Mouse (Mus musculus) limb, embryonic 14.5 days (tissue): Measurements from ENCODE around the gene Gm28557. TPM values are rescaled to one million over a fixed set of nuclear protein-coding genes. Genes with fewer than 3 reads are reported as not detected.

Experiments used
- ATAC-seq: fragments of 200-750 bp; cut with Nextera tagmentation; 2 replicates; pipeline ENCODE4 v1.8.0; 2017; ENCODE audit warnings: low read depth, moderate number of reproducible peaks, moderate TSS enrichment; ENCODE audit not compliant: low FRiP score
- DNase-seq: peaks from one replicate; pipeline ENCODE4 v3.0.0-alpha.2; 2015; ENCODE audit warnings: low spot score
- H3K27ac ChIP-seq: fragments of 300-500 bp; sonication (generic); replicated peaks from 2 replicates; pipeline ENCODE4 v1.5.1; 2014; ENCODE audit warnings: low read depth, mild to moderate bottlenecking, low read length, moderate library complexity, mixed read lengths
- H3K27me3 ChIP-seq: fragments of 300-500 bp; sonication (generic); 2 replicates; pipeline ENCODE4 v1.6.1; 2014; ENCODE audit warnings: low read length, mixed read lengths; ENCODE audit not compliant: control insufficient read depth, insufficient read depth
- H3K36me3 ChIP-seq: fragments of 300-500 bp; sonication (generic); 2 replicates; pipeline ENCODE4 v1.6.1; 2014; ENCODE audit warnings: mild to moderate bottlenecking, low read length, moderate library complexity, mixed read lengths; ENCODE audit not compliant: control insufficient read depth, insufficient read depth
- H3K4me1 ChIP-seq: fragments of 300-500 bp; sonication (generic); 2 replicates; pipeline ENCODE4 v1.6.1; 2014; ENCODE audit warnings: antibody characterized with exemption, low read length, mixed read lengths; ENCODE audit not compliant: control insufficient read depth, insufficient read depth
- H3K4me2 ChIP-seq: fragments of 300-500 bp; sonication (generic); replicated peaks from 2 replicates; pipeline ENCODE4 v1.6.1; 2014; ENCODE audit warnings: low read depth, mild to moderate bottlenecking, low read length, moderate library complexity; ENCODE audit not compliant: severe bottlenecking
- H3K4me3 ChIP-seq: fragments of 300-500 bp; sonication (generic); replicated peaks from 2 replicates; pipeline ENCODE4 v1.5.1; 2014; ENCODE audit warnings: low read length
- H3K9ac ChIP-seq: fragments of 300-500 bp; sonication (generic); 2 replicates; pipeline ENCODE4 v1.6.1; 2014; ENCODE audit warnings: mild to moderate bottlenecking, low read depth, low read length, moderate library complexity; ENCODE audit not compliant: severe bottlenecking
- H3K9me3 ChIP-seq: fragments of 300-500 bp; sonication (generic); 2 replicates; pipeline ENCODE4 v1.6.1; 2016; ENCODE audit warnings: low read length; ENCODE audit not compliant: control insufficient read depth
- POLR2A ChIP-seq: fragments of 200-500 bp; IDR thresholded peaks from 2 replicates; pipeline ENCODE4 v1.8.0; 2012; ENCODE audit warnings: inconsistent platforms, mild to moderate bottlenecking, moderate library complexity, borderline replicate concordance; ENCODE audit not compliant: insufficient read depth, insufficient read length; ENCODE audit errors: extremely low read depth
- whole genome bisulfite sequencing: fragments of 180-500 bp; shearing (Covaris S2); extraction: QIAGEN DNeasy Blood & Tissue Kit; methylation state at CpG from one replicate; pipeline ENCODE4 v1.1.7; 2014; 5-methylcytosine and 5-hydroxymethylcytosine counted together
- polyA plus RNA-seq, 2 experiments: library from polyadenylated mRNA; depleted of rRNA in 1 of 2; stranded (reverse) in 1 of 2; unstranded in 1 of 2; fragments of >200 nt; fragmentation: Nextera tagmentation in 1 of 2; extraction: Ambion mirVana in 1 of 2; gene quantifications; 2 replicates each; pipeline versions ENCODE4 v1.2.1 to v1.2.3; 2012 to 2014

Gm28557 gene
- polyA plus RNA-seq, 2 experiments: 4.3 to 4.5 TPM

DNA sequence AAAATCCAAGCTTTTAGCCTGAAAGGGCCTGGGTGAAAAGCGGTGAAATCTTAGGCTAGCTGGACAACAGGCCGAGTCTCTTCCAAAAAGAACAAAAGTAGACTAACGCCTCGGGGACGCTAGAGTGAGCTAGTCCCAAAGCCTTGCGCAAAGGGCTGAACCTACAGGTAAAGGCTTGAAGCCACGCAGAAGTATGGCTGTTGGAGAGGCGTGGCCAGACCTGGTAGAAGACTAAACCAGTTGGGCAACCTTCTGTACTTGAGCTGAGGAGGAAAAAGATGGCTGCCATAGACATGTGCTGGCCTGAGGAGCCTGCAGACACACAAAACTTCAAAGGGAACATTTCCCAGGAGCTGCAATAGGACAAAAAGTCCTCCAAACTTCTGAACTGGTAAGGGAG lies 43.0 kb downstream of the Gm28557 start:
- 86% methylated on average over 8 of the region's 8 CpGs for WGBS

DNA sequence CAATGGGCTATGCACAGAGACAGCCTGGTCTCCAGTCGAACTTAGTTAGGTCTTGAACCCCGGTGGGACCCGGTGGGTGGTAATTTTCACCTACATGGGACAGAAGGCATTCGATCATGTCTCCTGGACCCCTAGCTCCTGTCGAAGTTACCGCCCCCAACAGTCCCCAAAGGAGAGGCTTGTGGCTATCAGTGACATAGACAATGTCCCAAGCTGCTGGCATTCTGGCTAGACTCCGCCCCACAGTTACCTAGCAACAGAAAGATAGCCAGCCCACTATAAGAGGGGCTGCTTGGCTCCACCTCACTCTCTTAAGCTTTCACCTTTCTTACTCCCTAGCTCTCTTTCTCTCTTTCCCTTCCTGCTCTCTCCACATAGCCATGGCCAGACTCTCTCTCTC lies 46.0 kb downstream of the Gm28557 start:
- H3K9ac ChIP-seq: no peak overlapping the region
- no peak for DNase-seq
- no peak for ATAC-seq
- 52% methylated on average over 7 of the region's 7 CpGs for WGBS
- H3K36me3 ChIP-seq: no peaks in the 10 kb centered on the region
- H3K9me3 ChIP-seq: 0 out of 2 replicates have a peak, but pooled peaks cover 6% of the 10 kb centered on the region
- H3K27me3 ChIP-seq: no peaks in the 10 kb centered on the region
- H3K4me2 ChIP-seq: no peak overlapping the region
- H3K27ac ChIP-seq: no peak overlapping the region
- peaks cover 4% of the 10 kb centered on the region; the same call in 1 of the 2 replicates for H3K4me1 ChIP-seq
- no peak overlapping the region for H3K4me3 ChIP-seq
- TF ChIP-seq POLR2A: no peak

More for the DNA sequence above, 43.0 kb downstream of the Gm28557 start:
- H3K4me2 ChIP-seq: no peak overlapping the region
- H3K36me3 ChIP-seq: peaks cover 17% of the 10 kb centered on the region
- ATAC-seq: no peak
- H3K9ac ChIP-seq: no peak overlapping the region
- no peak overlapping the region for H3K27ac ChIP-seq
- no peak overlapping the region for H3K4me3 ChIP-seq
- DNase-seq: peak; percentile 37
- H3K27me3 ChIP-seq: no peaks in the 10 kb centered on the region
- H3K9me3 ChIP-seq: peaks cover 29% of the 10 kb centered on the region
- H3K4me1 ChIP-seq: peaks cover 1% of the 10 kb centered on the region; the same call in 1 of the 2 replicates
- TF ChIP-seq POLR2A: no peak

DNA sequence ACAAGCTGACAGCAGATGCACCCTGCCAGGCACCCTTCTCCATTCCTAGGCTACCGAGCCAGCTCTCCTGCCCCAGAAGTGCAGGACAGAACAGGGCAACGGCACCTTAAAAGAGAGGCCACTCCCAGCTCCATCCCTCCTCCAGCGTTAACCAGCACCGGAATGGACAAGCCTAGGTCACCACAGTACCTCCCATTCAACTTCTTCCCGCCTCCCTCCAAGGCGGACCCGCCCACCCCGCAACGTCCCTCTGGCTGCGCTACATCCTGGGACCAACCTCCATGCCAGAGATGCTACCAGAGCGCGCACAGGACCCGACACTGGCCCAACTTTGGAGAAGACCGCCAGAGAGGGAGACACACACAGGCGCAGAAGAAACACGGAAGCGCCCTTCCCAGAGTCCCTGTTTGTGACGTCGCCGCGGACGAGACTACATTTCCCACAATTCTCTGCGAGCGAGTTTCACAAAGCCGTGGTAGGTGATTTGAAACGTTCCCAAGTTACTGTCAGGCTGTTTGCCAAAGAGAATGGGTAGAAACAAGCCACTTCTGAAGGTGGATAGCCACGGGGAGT lies 47.5 kb downstream of the Gm28557 start, which contains the start of gene Zfp712:
Gene Zfp712 (minus strand): TSS at position 385 of the 573 bp plus-strand sequence.
- ATAC-seq (peak; percentile 94), DNase-seq (peak; percentile 93)
- Histone ChIP-seq H3K4me1 (peaks cover 4% of the 10 kb centered on the region; the same call in 1 of the 2 replicates), H3K36me3 (no peaks in the 10 kb centered on the region), H3K27me3 (no peaks in the 10 kb centered on the region), H3K4me3 (peak within 1 kb of the TSS; percentile 63), H3K9ac (peak within 1 kb of the TSS; percentile 66), H3K9me3 (no peaks in the 10 kb centered on the region), H3K4me2 (peak within 1 kb of the TSS; percentile 71), H3K27ac (peak within 1 kb of the TSS; percentile 77)
- peak; percentile 32; the same call in 1 of the 2 replicates for TF ChIP-seq POLR2A
- under 1% methylated on average over 27 of the region's 27 CpGs for WGBS

DNA sequence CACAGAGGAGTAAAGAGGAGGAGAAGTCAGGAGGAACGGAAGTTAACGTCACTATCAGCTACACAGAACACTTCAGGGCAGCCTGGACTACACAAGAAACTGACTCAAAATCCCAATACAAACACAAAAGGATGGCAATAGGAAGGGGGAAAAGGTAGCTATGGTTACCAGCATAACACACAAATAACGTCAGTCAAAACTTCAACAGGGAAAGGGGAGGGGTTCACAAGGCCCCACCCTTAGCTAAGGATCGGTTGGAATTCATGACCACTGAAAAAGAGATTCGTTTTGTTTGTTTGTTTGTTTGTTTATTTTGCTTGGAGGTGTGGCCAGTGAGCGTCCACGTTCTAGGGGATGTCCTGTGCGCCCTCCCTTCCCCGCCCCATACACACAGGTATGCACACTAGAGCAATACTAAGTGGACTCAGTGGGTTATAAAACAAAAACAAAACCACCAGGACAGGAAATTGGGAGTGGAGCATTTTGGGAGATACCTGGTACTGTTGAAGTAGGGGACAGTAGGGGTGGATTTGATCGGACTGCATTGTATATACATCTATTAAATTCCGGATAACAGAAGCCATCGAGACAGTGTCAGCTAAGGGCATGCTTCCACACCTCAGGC lies 48.1 kb downstream of the Gm28557 start:
- DNase-seq (no peak), ATAC-seq (peak; percentile 20)
- peaks cover 4% of the 10 kb centered on the region; the same call in 1 of the 2 replicates for H3K4me1 ChIP-seq
- peak overlapping the region; percentile 71 for H3K4me2 ChIP-seq
- TF ChIP-seq POLR2A: no peak
- H3K9me3 ChIP-seq: no peaks in the 10 kb centered on the region
- WGBS: 3% methylated on average over 12 of the region's 12 CpGs
- H3K9ac ChIP-seq: peak overlapping the region; percentile 66
- H3K36me3 ChIP-seq: no peaks in the 10 kb centered on the region
- H3K27ac ChIP-seq: peak overlapping the region; percentile 77
- H3K4me3 ChIP-seq: peak overlapping the region; percentile 63
- no peaks in the 10 kb centered on the region for H3K27me3 ChIP-seq

Other genes starting within 250 kb of the Gm28557 start
- 0.91 and 1.3 TPM in 2 replicates for gene Gm10767, start 203.7 kb downstream of the Gm28557 start, polyA plus RNA-seq (2012; rRNA removed)
- gene Gm10767, start 203.7 kb downstream of the Gm28557 start, polyA plus RNA-seq (2014; fragmentation: Nextera tagmentation; extraction: Ambion mirVana): 0.96 and 1.0 TPM in 2 replicates
- gene Zfp712, start 47.4 kb downstream of the Gm28557 start, polyA plus RNA-seq (2012; rRNA removed): 1.7 and 2.0 TPM in 2 replicates
- 4.9 and 5.2 TPM in 2 replicates for gene Zfp712, start 47.4 kb downstream of the Gm28557 start, polyA plus RNA-seq (2014; fragmentation: Nextera tagmentation; extraction: Ambion mirVana)
- gene Zfp708, start 10.6 kb downstream of the Gm28557 start, polyA plus RNA-seq (2012; rRNA removed): 3.0 and 3.9 TPM in 2 replicates
- gene Zfp708, start 10.6 kb downstream of the Gm28557 start, polyA plus RNA-seq (2014; fragmentation: Nextera tagmentation; extraction: Ambion mirVana): 6.3 and 6.4 TPM in 2 replicates
- 0.22 and 0.31 TPM in 2 replicates for gene Rslcan18, start 7.7 kb upstream of the Gm28557 start, polyA plus RNA-seq (2012; rRNA removed)
- 0.08 and 0.39 TPM in 2 replicates for gene Rslcan18, start 7.7 kb upstream of the Gm28557 start, polyA plus RNA-seq (2014; fragmentation: Nextera tagmentation; extraction: Ambion mirVana)
- 1.2 and 1.7 TPM in 2 replicates for gene Zfp759, start 13.1 kb upstream of the Gm28557 start, polyA plus RNA-seq (2012; rRNA removed)
- 2.8 and 3.1 TPM in 2 replicates for gene Zfp759, start 13.1 kb upstream of the Gm28557 start, polyA plus RNA-seq (2014; fragmentation: Nextera tagmentation; extraction: Ambion mirVana)
- gene Rsl1, start 64.6 kb upstream of the Gm28557 start, polyA plus RNA-seq (2012; rRNA removed): 4.2 and 6.3 TPM in 2 replicates
- 5.6 and 6.4 TPM in 2 replicates for gene Rsl1, start 64.6 kb upstream of the Gm28557 start, polyA plus RNA-seq (2014; fragmentation: Nextera tagmentation; extraction: Ambion mirVana)
- 0.99 and 1.6 TPM in 2 replicates for gene Zfp455, start 85.9 kb upstream of the Gm28557 start, polyA plus RNA-seq (2012; rRNA removed)
- 1.7 TPM in 2 replicates for gene Zfp455, start 85.9 kb upstream of the Gm28557 start, polyA plus RNA-seq (2014; fragmentation: Nextera tagmentation; extraction: Ambion mirVana)
- gene Zfp458, start 169.9 kb upstream of the Gm28557 start, polyA plus RNA-seq (2012; rRNA removed): 1.5 and 2.0 TPM in 2 replicates
- gene Zfp458, start 169.9 kb upstream of the Gm28557 start, polyA plus RNA-seq (2014; fragmentation: Nextera tagmentation; extraction: Ambion mirVana): 1.6 and 2.5 TPM in 2 replicates
- gene Zfp457, start 197.9 kb upstream of the Gm28557 start, polyA plus RNA-seq (2012; rRNA removed): 1.3 and 1.6 TPM in 2 replicates
- 0.54 and 0.85 TPM in 2 replicates for gene Zfp457, start 197.9 kb upstream of the Gm28557 start, polyA plus RNA-seq (2014; fragmentation: Nextera tagmentation; extraction: Ambion mirVana)
- gene Zfp595, start 224.0 kb upstream of the Gm28557 start, polyA plus RNA-seq (2012; rRNA removed): 3.3 and 4.1 TPM in 2 replicates
- gene Zfp595, start 224.0 kb upstream of the Gm28557 start, polyA plus RNA-seq (2014; fragmentation: Nextera tagmentation; extraction: Ambion mirVana): 3.1 and 3.8 TPM in 2 replicates